Mouse (Mus musculus): ENCODE results near the gene Carmil1. TPM values are rescaled to one million over a fixed set of nuclear protein-coding genes. Genes with fewer than 3 reads are reported as not detected.
A peak's percentile ranks its signal among the peaks of the same experiment; 100 is the strongest.

Gene Carmil1
- polyA plus RNA-seq, 2 experiments: 18.7 to 33.9 TPM

DNA sequence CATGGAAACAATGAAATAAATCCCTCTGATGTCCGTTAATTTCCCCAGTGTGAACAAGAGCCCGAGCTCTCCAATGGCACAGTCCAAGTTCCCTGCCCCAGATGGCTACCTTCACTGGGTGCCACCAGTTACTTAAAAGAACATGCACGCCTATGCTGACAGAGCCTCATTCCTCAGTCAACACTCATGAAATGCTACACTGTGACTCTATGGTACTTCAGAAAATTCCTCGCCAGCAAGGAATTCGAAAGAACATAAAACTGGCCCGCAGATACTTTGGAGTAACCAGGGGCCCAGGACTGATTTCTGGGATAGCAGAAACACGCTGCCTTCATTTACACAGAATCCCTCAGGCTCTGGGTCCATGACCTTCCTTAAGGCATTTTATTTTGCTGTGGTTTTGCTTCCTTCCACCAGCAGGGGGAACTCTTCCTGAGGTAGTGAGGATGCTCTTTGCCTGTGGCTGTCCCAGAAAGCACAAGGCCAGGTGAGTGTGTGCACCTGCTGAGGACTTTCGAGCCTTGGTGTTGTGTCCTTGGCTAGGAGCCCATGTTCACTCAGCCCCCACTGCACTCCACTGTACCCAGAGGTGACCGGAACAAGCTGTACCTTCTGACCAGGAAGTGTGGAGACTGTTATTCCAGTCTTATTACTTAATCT, 167.8 kb downstream of the Carmil1 start:
- Histone ChIP-seq H3K9ac (ENCODE audit: low read depth, low read length, severe bottlenecking) (no peak overlapping the region), H3K27me3 (ENCODE audit: control insufficient read depth, insufficient read depth, low read length) (no peaks in the 10 kb centered on the region), H3K27ac (replicated peaks; ENCODE audit: low read depth, low read length) (no peak overlapping the region), H3K4me2 (replicated peaks; ENCODE audit: low read depth, low read length, severe bottlenecking) (no peak overlapping the region), H3K36me3 (ENCODE audit: control insufficient read depth, insufficient read depth, low read length) (peaks cover 16% of the 10 kb centered on the region), H3K9me3 (ENCODE audit: control insufficient read depth, low read length) (no peaks in the 10 kb centered on the region), H3K4me1 (ENCODE audit: control insufficient read depth, insufficient read depth, low read length) (no peaks in the 10 kb centered on the region), H3K4me3 (replicated peaks; ENCODE audit: low read length) (no peak overlapping the region)
- TF ChIP-seq POLR2A (IDR thresholded peaks at IDR 0.05; ENCODE audit: borderline replicate concordance, extremely low read depth, insufficient read depth, insufficient read length): no peak
- ATAC-seq (ENCODE audit: low FRiP score, low read depth) (peak; percentile 41; the same call in 1 of the 2 replicates), DNase-seq (ENCODE audit: low spot score) (peak; percentile 12)
- 66% methylated on average over 9 of the region's 9 CpGs for WGBS

DNA sequence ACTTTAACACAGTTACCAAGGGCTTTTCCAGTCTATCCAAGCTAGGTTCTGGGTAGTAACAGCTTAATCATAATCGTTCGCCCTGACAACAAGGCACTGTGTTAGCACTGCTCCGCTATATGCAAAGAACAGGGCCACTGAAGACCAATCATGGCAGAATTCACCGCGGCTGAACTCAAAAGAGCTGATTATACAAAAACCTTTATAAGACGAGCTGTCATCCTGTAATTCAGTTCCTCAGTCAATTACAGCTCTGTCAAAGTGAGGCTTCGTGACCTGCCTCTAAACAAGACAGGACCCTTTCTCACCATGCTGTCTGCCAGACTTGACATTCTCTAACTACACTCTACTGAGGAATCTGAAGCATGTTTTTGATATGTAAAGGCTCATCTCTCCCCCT, 170.3 kb downstream of the Carmil1 start:
- H3K9ac ChIP-seq (ENCODE audit: low read depth, low read length, severe bottlenecking): no peak overlapping the region

GRCm38 (mm10) chr13:24108282-24108681, 172.3 kb downstream of the Carmil1 start:
- Histone ChIP-seq H3K4me2 (replicated peaks; ENCODE audit: low read depth, low read length, severe bottlenecking) (no peak overlapping the region), H3K9ac (ENCODE audit: low read depth, low read length, severe bottlenecking) (no peak overlapping the region), H3K9me3 (ENCODE audit: control insufficient read depth, low read length) (no peaks in the 10 kb centered on the region), H3K4me3 (replicated peaks; ENCODE audit: low read length) (no peak overlapping the region), H3K27ac (replicated peaks; ENCODE audit: low read depth, low read length) (no peak overlapping the region), H3K27me3 (ENCODE audit: control insufficient read depth, insufficient read depth, low read length) (no peaks in the 10 kb centered on the region), H3K36me3 (ENCODE audit: control insufficient read depth, insufficient read depth, low read length) (peaks cover 6% of the 10 kb centered on the region), H3K4me1 (ENCODE audit: control insufficient read depth, insufficient read depth, low read length) (peaks cover 8% of the 10 kb centered on the region; the same call in 1 of the 2 replicates)
- ATAC-seq (ENCODE audit: low FRiP score, low read depth) (no peak), DNase-seq (ENCODE audit: low spot score) (no peak)
- TF ChIP-seq POLR2A (IDR thresholded peaks at IDR 0.05; ENCODE audit: borderline replicate concordance, extremely low read depth, insufficient read depth, insufficient read length): no peak
- WGBS: 41% methylated on average over 7 of the region's 7 CpGs

More for the DNA sequence above, 170.3 kb downstream of the Carmil1 start:
- TF ChIP-seq POLR2A (IDR thresholded peaks at IDR 0.05; ENCODE audit: borderline replicate concordance, extremely low read depth, insufficient read depth, insufficient read length): no peak
- Histone ChIP-seq H3K27ac (replicated peaks; ENCODE audit: low read depth, low read length) (no peak overlapping the region), H3K4me2 (replicated peaks; ENCODE audit: low read depth, low read length, severe bottlenecking) (no peak overlapping the region), H3K27me3 (ENCODE audit: control insufficient read depth, insufficient read depth, low read length) (no peaks in the 10 kb centered on the region), H3K4me1 (ENCODE audit: control insufficient read depth, insufficient read depth, low read length) (peaks cover 6% of the 10 kb centered on the region; the same call in 1 of the 2 replicates), H3K36me3 (ENCODE audit: control insufficient read depth, insufficient read depth, low read length) (peaks cover 15% of the 10 kb centered on the region), H3K9me3 (ENCODE audit: control insufficient read depth, low read length) (no peaks in the 10 kb centered on the region), H3K4me3 (replicated peaks; ENCODE audit: low read length) (no peak overlapping the region)
- no peak for ATAC-seq (ENCODE audit: low FRiP score, low read depth)
- WGBS: 92% methylated on average over 7 of the region's 7 CpGs
- no peak for DNase-seq (ENCODE audit: low spot score)

DNA sequence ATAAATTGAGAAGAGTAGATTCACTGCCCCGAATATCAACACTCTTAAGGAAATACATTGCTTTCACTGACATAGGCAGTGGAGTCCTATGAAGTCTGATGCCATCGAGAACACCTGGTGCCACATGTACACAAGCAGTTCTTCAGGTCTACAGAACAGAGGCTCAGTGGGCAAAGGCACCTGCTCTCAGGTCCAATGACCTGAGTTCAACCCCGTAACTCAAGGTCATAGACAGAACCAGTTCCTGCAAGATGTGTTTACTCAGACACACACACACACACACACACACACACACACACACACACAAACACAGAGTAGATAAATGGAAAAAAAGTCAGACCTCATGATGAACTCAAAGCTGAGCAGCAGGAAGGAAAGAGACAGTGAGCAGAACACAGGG, 173.5 kb downstream of the Carmil1 start:
- no peak overlapping the region for H3K4me2 ChIP-seq (replicated peaks; ENCODE audit: low read depth, low read length, severe bottlenecking)
- peaks cover 8% of the 10 kb centered on the region; the same call in 1 of the 2 replicates for H3K4me1 ChIP-seq (ENCODE audit: control insufficient read depth, insufficient read depth, low read length)
- no peak for TF ChIP-seq POLR2A (IDR thresholded peaks at IDR 0.05; ENCODE audit: borderline replicate concordance, extremely low read depth, insufficient read depth, insufficient read length)
- no peaks in the 10 kb centered on the region for H3K9me3 ChIP-seq (ENCODE audit: control insufficient read depth, low read length)
- H3K27me3 ChIP-seq (ENCODE audit: control insufficient read depth, insufficient read depth, low read length): no peaks in the 10 kb centered on the region
- H3K36me3 ChIP-seq (ENCODE audit: control insufficient read depth, insufficient read depth, low read length): peaks cover 6% of the 10 kb centered on the region
- no peak overlapping the region for H3K4me3 ChIP-seq (replicated peaks; ENCODE audit: low read length)
- H3K27ac ChIP-seq (replicated peaks; ENCODE audit: low read depth, low read length): no peak overlapping the region
- 94% methylated on average over 3 of the region's 3 CpGs for WGBS
- ATAC-seq (ENCODE audit: low FRiP score, low read depth) (no peak), DNase-seq (ENCODE audit: low spot score) (no peak)
- no peak overlapping the region for H3K9ac ChIP-seq (ENCODE audit: low read depth, low read length, severe bottlenecking)

- H3K9me3 ChIP-seq (ENCODE audit: control insufficient read depth, low read length): no peaks in the 10 kb centered on the region
- H3K4me3 ChIP-seq (replicated peaks; ENCODE audit: low read length): no peak overlapping the region
- H3K27ac ChIP-seq (replicated peaks; ENCODE audit: low read depth, low read length): no peak overlapping the region
- peaks cover 8% of the 10 kb centered on the region; the same call in 1 of the 2 replicates for H3K4me1 ChIP-seq (ENCODE audit: control insufficient read depth, insufficient read depth, low read length)
- no peak overlapping the region for H3K9ac ChIP-seq (ENCODE audit: low read depth, low read length, severe bottlenecking)
- TF ChIP-seq POLR2A (IDR thresholded peaks at IDR 0.05; ENCODE audit: borderline replicate concordance, extremely low read depth, insufficient read depth, insufficient read length): no peak
- DNase-seq (ENCODE audit: low spot score): peak; percentile 5
- peak; percentile 57; the same call in 1 of the 2 replicates for ATAC-seq (ENCODE audit: low FRiP score, low read depth)
- H3K27me3 ChIP-seq (ENCODE audit: control insufficient read depth, insufficient read depth, low read length): no peaks in the 10 kb centered on the region
- 21% methylated on average over 5 of the region's 5 CpGs for WGBS
- H3K4me2 ChIP-seq (replicated peaks; ENCODE audit: low read depth, low read length, severe bottlenecking): no peak overlapping the region
- H3K36me3 ChIP-seq (ENCODE audit: control insufficient read depth, insufficient read depth, low read length): peaks cover 3% of the 10 kb centered on the region
Measured at GRCm38 (mm10) chr13:24105838-24106237, 174.8 kb downstream of the Carmil1 start.
